Mouse (Mus musculus) gastrocnemius, adult 2 months (tissue): ENCODE measurements at regions not wholly inside any gene's neighbourhood (a gene's known extent, or its start where the extent isn't known, plus 50 kb on each side); places are given as distances from the start of the nearest gene placed in this dataset.
A peak's percentile ranks its signal among the peaks of the same experiment; 100 is the strongest.

ENCODE experiments used
- DNase-seq: peaks from one replicate; pipeline ENCODE4 v3.0.0; 2022
- H3K27ac ChIP-seq: fragments of 200-600 bp; 2 replicates; pipeline ENCODE4 v1.8.1; 2022; ENCODE audit warnings: mild to moderate bottlenecking
- H3K4me3 ChIP-seq: fragments of 200-600 bp; 2 replicates; pipeline ENCODE4 v1.8.1; 2022; ENCODE audit warnings: mild to moderate bottlenecking, moderate library complexity
- CTCF ChIP-seq: fragments of 200-600 bp; IDR thresholded peaks from 2 replicates; pipeline ENCODE4 v1.8.1; 2022; ENCODE audit warnings: antibody characterized with exemption, mild to moderate bottlenecking, moderate library complexity
- intact Hi-C: fragments of 180-260 bp; cut with DNase I; formaldehyde crosslinking; loops from one replicate; pipeline ENCODE4 v1.15.1; 2025

DNA sequence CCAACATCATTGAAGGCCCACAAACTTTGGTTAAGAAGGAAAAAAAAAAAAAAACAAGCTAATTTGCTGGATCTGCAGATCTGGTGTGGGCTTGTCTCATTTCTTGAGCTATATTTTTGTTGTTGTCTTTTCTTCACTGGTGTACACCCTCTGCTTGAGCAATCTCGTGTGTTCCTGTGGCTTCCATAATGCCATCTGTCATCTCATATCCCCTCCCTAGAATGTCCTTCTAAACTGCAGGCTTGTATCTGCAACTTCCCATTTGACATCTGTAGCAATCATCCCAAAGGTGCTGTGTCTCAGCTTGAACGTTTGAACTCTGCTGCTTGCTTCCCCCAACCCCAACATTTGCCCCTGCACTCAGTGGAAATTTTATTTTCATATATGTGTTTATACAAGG lies 170.1 kb downstream of the Pfkfb3 start:
- H3K4me3 ChIP-seq: no peak overlapping the region
- H3K27ac ChIP-seq: no peak overlapping the region
- TF ChIP-seq CTCF: no peak
- intact Hi-C loops: no loop called here
- DNase-seq: no peak

GRCm38 (mm10) chr2:11377213-11377612 lies 176.7 kb downstream of the Pfkfb3 start:
- no peak for DNase-seq
- Histone ChIP-seq H3K27ac (no peak overlapping the region), H3K4me3 (no peak overlapping the region)
- intact Hi-C loops: no loop called here
- TF ChIP-seq CTCF: no peak

GRCm38 (mm10) chr2:11375726-11376454 lies 178.0 kb downstream of the Pfkfb3 start:
- no peak overlapping the region for H3K27ac ChIP-seq
- TF ChIP-seq CTCF: no peak
- DNase-seq: no peak
- intact Hi-C loops: no loop called here
- H3K4me3 ChIP-seq: no peak overlapping the region

DNA sequence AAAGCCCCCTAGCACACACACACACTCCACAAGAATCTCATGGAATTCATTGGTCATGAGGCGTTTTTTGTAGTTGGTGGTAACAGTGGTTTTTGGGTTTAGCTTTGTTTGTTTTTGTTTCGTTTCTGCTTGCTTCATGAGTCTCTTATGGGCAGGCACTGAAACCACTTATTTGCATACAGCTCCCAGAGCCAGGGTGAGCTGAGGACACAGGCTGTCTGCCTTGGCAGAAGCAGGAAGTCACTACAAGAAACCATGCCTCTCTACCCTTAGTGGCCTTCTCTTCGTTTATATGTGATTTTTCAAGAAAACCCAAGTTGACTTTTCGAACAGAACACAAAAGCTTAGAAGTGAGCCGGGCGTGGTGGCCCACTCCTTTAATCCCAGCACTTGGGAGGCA lies 178.8 kb downstream of the Pfkfb3 start:
- no peak for TF ChIP-seq CTCF
- DNase-seq: peak; percentile 55

DNA sequence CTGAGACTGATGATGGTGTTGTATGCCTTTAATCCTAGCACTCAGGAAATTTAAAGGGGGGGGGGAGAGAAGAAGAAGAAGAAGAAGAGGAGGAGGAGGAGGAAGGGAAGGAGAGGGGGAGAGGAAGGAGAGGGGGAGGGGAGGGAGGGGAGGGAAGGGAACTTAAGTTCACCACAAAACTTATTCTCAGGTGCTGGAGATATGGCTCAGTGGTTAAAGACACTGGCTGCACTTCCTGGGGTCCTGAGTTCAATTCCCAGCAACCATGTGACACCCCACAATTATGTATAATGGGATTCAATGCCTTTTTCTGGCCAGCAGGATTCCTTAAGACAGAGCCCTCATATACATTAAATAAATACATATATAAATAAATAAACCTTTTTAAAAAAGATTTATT lies 183.6 kb downstream of the Pfkfb3 start:
- H3K4me3 ChIP-seq: no peak overlapping the region
- H3K27ac ChIP-seq: no peak overlapping the region
- TF ChIP-seq CTCF: no peak
- intact Hi-C loops: no loop called here
- DNase-seq: no peak

More for the DNA sequence above, 178.8 kb downstream of the Pfkfb3 start:
- peak overlapping the region; percentile 43; the same call in 1 of the 2 replicates for H3K27ac ChIP-seq
- intact Hi-C loops: no loop called here
- H3K4me3 ChIP-seq: no peak overlapping the region

GRCm38 (mm10) chr2:11367319-11367718 lies 186.6 kb downstream of the Pfkfb3 start:
- H3K27ac ChIP-seq: no peak overlapping the region
- intact Hi-C loops: no loop called here

GRCm38 (mm10) chr2:11365815-11366214 lies 188.1 kb downstream of the Pfkfb3 start:
- H3K27ac ChIP-seq: peak overlapping the region; percentile 73
- TF ChIP-seq CTCF: no peak
- no peak for DNase-seq
- no peak overlapping the region for H3K4me3 ChIP-seq
- intact Hi-C loops: no loop called here

More at GRCm38 (mm10) chr2:11367319-11367718, 186.6 kb downstream of the Pfkfb3 start:
- no peak overlapping the region for H3K4me3 ChIP-seq
- no peak for TF ChIP-seq CTCF
- DNase-seq: no peak

DNA sequence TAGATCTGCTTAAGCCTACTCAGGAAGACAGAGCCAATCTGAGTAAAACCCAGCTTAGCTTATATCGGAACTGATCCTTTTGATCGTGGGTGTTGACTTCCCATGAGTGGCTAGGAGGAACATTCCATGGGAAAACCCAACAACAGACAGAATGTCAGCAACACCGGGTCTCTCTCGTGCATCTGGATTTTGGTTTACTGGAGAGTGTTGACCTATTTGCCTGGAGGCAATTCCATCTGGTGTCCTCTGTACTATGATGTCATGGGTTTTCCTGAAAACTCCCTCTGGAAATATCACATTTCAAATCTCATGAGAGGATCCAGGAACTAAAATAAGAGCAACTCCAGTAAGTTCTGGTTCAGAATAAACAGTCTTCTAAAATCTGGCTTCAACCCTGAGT lies 188.5 kb downstream of the Pfkfb3 start:
- H3K4me3 ChIP-seq: no peak overlapping the region
- no peak for TF ChIP-seq CTCF
- peak overlapping the region; percentile 73 for H3K27ac ChIP-seq
- intact Hi-C loops: no loop called here
- no peak for DNase-seq

DNA sequence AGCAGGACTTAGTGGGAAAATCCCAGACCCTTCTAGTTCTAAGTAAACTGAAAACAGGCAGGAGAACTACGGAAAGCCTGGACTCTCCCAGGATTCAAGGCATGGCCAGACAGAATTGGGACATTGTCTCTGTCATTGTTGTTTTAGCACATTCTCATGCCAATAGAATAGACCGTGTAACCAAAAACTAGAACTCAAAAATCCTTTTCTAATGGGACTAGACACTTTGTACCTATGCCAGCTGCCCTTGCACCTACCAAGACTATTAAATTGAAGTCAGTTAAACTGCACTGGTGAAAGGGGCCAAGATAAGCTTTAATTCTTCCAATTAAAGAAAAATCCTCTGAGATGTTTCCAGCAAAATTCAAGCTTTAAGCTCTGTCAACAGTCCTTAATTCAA lies 189.8 kb downstream of the Pfkfb3 start:
- TF ChIP-seq CTCF: no peak
- intact Hi-C loops: no loop called here
- H3K27ac ChIP-seq: no peak overlapping the region
- DNase-seq: no peak
- no peak overlapping the region for H3K4me3 ChIP-seq

GRCm38 (mm10) chr2:11363061-11363464 lies 190.8 kb downstream of the Pfkfb3 start:
- no peak overlapping the region for H3K27ac ChIP-seq
- no peak overlapping the region for H3K4me3 ChIP-seq
- no peak for DNase-seq
- intact Hi-C loops: no loop called here
- TF ChIP-seq CTCF: no peak

DNA sequence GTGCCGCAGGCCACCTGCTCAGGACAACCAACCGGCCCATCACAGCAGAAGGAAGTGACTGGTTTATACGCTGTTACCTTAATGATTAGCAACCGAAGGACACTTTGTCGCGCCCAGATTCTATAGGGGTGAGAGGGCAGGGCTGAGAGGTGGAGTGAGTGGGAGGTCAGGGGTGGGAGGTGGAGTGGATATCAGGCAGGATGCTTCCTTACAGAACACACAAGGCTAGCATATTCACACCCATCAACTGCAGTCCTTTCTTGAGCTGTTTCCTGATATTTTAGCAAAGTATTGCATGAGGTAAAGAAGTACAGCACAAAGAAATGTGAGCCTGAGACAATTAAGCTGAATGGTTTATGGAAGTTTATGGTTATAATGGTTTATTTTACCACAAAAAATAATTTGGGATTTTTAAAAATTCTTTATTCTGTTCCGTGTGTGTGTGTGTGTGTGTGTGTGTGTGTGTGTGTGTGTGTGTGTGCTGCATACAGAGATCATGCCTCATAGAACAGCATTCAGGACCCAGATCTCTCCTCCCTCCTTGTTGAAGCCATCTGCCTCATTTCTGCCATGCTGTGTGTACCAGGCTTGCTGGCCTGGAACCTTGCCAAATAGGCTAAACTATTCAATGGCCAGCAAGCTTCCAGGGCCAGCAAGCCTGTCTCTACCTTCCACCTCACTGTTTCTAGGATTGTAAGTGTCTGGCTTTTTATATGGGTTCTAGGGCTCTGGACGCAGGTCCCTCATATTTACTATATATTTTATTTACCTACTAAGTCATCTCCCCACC lies 190.5 kb downstream of the Prkcq start:
- no peak for DNase-seq
- Histone ChIP-seq H3K4me3 (no peak overlapping the region), H3K27ac (no peak overlapping the region)
- no peak for TF ChIP-seq CTCF
- intact Hi-C loops: no loop called here

- no peak for DNase-seq
- H3K27ac ChIP-seq: no peak overlapping the region
- intact Hi-C loops: no loop called here
- TF ChIP-seq CTCF: no peak
- H3K4me3 ChIP-seq: no peak overlapping the region
These were observed 187.4 kb downstream of the Prkcq start for GRCm38 (mm10) chr2:11359280-11359679.

DNA sequence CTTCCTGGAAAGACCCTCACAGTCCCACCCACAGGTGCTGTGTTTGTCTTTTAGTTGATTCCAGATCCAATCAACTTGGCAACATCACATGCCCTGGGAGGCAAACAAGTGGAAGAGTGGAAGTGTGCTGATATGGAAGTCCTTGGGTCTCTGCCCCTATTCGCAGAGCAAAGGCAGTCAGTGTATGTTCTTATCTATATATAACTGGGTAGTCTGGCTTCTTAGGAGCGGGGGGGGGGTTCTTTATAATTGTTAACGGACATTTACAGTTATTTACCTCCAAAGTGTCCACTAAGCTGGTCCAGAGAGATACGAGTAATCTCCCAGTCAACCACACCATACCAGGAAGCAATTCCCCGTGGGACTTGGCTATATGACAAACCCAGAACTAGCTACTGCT lies 184.8 kb downstream of the Prkcq start:
- Histone ChIP-seq H3K4me3 (no peak overlapping the region), H3K27ac (no peak overlapping the region)
- no peak for DNase-seq
- intact Hi-C loops: no loop called here
- TF ChIP-seq CTCF: no peak

DNA sequence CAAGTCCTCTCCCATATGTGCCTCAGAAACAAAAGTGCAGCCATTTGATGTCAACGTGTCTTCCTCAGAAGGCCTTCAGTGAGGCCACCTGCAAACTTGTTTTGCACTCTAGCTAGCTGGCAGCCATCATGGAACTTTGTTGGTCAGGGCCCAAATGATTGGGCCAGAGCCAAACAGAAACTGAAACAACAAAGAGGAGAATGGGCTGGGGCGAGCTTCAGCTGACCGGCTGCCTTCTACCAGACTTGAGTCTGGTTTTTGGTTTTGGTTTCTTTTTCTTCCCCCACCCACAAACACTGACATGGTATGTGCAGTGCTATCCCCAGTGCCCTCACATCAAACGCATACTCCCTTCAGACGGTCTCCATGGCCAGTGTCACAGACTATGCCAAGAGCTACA lies 183.7 kb downstream of the Prkcq start:
- no peak for DNase-seq

More for the DNA sequence above, 183.7 kb downstream of the Prkcq start:
- TF ChIP-seq CTCF: no peak
- no peak overlapping the region for H3K27ac ChIP-seq
- no peak overlapping the region for H3K4me3 ChIP-seq
- intact Hi-C loops: no loop called here
